Mouse (Mus musculus) G1E (cell line): ENCODE measurements around the gene Akap7.

Experiments used
- CTCF ChIP-seq: IDR thresholded peaks from 2 replicates; pipeline ENCODE4 v1.5.1; 2012; ENCODE audit warnings: low read depth, low read length, inconsistent platforms, mixed read lengths
- GATA1 ChIP-seq: IDR thresholded peaks from 2 replicates; pipeline ENCODE4 v1.6.1; 2012; ENCODE audit warnings: borderline replicate concordance, low read length, inconsistent platforms, mixed read lengths
- GATA2 ChIP-seq: IDR thresholded peaks from 2 replicates; pipeline ENCODE4 v1.6.1; 2012; ENCODE audit warnings: low read depth, low read length, inconsistent platforms, borderline replicate concordance
- POLR2AphosphoS5 ChIP-seq: IDR thresholded peaks from 2 replicates; pipeline ENCODE4 v1.6.1; 2012; ENCODE audit warnings: low read depth, low read length, inconsistent platforms; ENCODE audit not compliant: insufficient replicate concordance
- TAL1 ChIP-seq: conservative IDR thresholded peaks from 2 replicates; pipeline ENCODE4 v1.6.1; 2012; ENCODE audit warnings: low read depth, low read length, inconsistent platforms, mixed read lengths

DNA sequence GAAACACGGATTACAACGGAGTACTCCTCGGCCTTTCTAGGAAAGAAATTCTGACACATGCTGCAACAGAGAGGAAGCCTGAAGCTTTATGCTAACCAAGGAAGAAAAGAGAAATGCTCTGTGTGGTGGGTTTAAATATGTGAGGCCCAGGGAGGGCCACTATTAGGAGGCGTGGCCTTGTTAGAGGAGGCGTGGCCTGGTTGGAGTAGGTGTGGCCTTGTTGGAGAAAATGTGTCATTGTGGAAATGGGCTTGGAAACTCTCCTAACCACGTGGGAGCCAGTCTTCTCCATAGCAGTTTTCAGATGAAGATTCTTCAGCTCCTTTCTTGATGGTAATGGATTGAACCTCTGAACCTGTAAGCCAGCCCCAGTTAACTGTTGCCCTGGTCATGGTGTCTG is 19.8 kb upstream of the Akap7 start:
- TF ChIP-seq CTCF (no peak), TAL1 (no peak), GATA1 (no peak), POLR2AphosphoS5 (no peak), GATA2 (no peak)
